Mouse (Mus musculus) liver, adult 2 months (tissue): ENCODE measurements around the gene Ptgs2. TPM values are rescaled to one million over a fixed set of nuclear protein-coding genes. Genes with fewer than 3 reads are reported as not detected.

Experiments used
- DNase-seq: peaks from one replicate; pipeline ENCODE4 v3.0.0-alpha.2; 2011; ENCODE audit warnings: low read depth, low spot score; ENCODE audit errors: extremely low read depth
- H3K27ac ChIP-seq: fragments of 200-500 bp; replicated peaks from 2 replicates; pipeline ENCODE4 v1.5.1; 2012; ENCODE audit warnings: low read depth, mild to moderate bottlenecking, control low read depth, inconsistent platforms, low read length; ENCODE audit not compliant: insufficient read depth
- H3K27me3 ChIP-seq: fragments of 200-500 bp; 2 replicates; pipeline ENCODE4 v1.6.1; 2012; ENCODE audit warnings: mild to moderate bottlenecking, moderate library complexity, low read length, inconsistent platforms; ENCODE audit not compliant: control insufficient read depth, insufficient read depth
- H3K36me3 ChIP-seq: fragments of 200-500 bp; 2 replicates; pipeline ENCODE4 v1.6.1; 2012; ENCODE audit warnings: low read length, inconsistent platforms; ENCODE audit not compliant: control insufficient read depth, insufficient read depth
- H3K4me1 ChIP-seq: fragments of 200-500 bp; 2 replicates; pipeline ENCODE4 v1.6.1; 2011; ENCODE audit warnings: low read length; ENCODE audit not compliant: control insufficient read depth, insufficient read depth
- H3K4me3 ChIP-seq: fragments of 200-500 bp; 2 replicates; pipeline ENCODE4 v1.5.1; 2011; ENCODE audit warnings: low read depth, mild to moderate bottlenecking, control low read depth, low read length, moderate library complexity; ENCODE audit not compliant: insufficient read depth
- H3K79me2 ChIP-seq: fragments of 200-500 bp; 2 replicates; pipeline ENCODE4 v1.6.1; 2012; ENCODE audit warnings: inconsistent platforms, mild to moderate bottlenecking, low read length, moderate library complexity; ENCODE audit not compliant: control insufficient read depth, insufficient read depth
- H3K9ac ChIP-seq: fragments of 200-500 bp; 2 replicates; pipeline ENCODE4 v1.6.1; 2012; ENCODE audit warnings: low read depth, mild to moderate bottlenecking, control low read depth, inconsistent platforms, low read length
- CTCF ChIP-seq: fragments of 200-500 bp; IDR thresholded peaks from 2 replicates; pipeline ENCODE4 v1.5.1; 2011; ENCODE audit warnings: low read depth, low read length, control low read depth
- POLR2A ChIP-seq: fragments of 200-500 bp; IDR thresholded peaks from 2 replicates; pipeline ENCODE4 v1.6.1; 2011; ENCODE audit warnings: low read length, control low read depth; ENCODE audit not compliant: insufficient read depth; ENCODE audit errors: extremely low read depth
- WGBS: fragments of 180-500 bp; shearing (Covaris S2); methylation state at CpG from one replicate; pipeline ENCODE4 v1.1.7; 2018; 5-methylcytosine and 5-hydroxymethylcytosine counted together
- polyA plus RNA-seq: library from polyadenylated mRNA; depleted of rRNA; stranded (reverse); fragments of >200 nt; gene quantifications from 2 replicates; pipeline ENCODE4 v1.2.3, GENCODE M21; 2012; rRNA removed
- total RNA-seq: library from RNA; depleted of rRNA; stranded (reverse); fragments of >200 nt; gene quantifications from 2 replicates; pipeline ENCODE4 v1.2.3, GENCODE M21; 2014; rRNA removed

Gene Ptgs2
- total RNA-seq (not detected in 2 replicates), polyA plus RNA-seq (not detected in 2 replicates)

GRCm38 (mm10) chr1:150099790-150100333 lies at the start of gene Ptgs2:
Gene Ptgs2 (plus strand): TSS chr1:150100031.
- no peak within 1 kb of the TSS for H3K9ac ChIP-seq
- no peak within 1 kb of the TSS for H3K4me3 ChIP-seq
- no peak within 1 kb of the TSS for H3K27ac ChIP-seq
- H3K4me1 ChIP-seq = no peaks in the 10 kb centered on the region; the same call in 1 of the 2 replicates
- TF ChIP-seq CTCF = no peak
- no peak for TF ChIP-seq POLR2A
- H3K36me3 ChIP-seq = no peaks in the 10 kb centered on the region
- no peaks in the 10 kb centered on the region for H3K79me2 ChIP-seq
- WGBS = 1% methylated on average over 26 of the region's 26 CpGs
- H3K27me3 ChIP-seq = no peaks in the 10 kb centered on the region; the same call in 1 of the 2 replicates
- DNase-seq = no peak

- Histone ChIP-seq H3K4me1 (no peaks in the 10 kb centered on the region), H3K4me3 (no peak overlapping the region), H3K79me2 (no peaks in the 10 kb centered on the region), H3K36me3 (no peaks in the 10 kb centered on the region), H3K9ac (no peak overlapping the region), H3K27ac (no peak overlapping the region), H3K27me3 (no peaks in the 10 kb centered on the region)
- whole genome bisulfite sequencing = 67% methylated on average over 1 of the region's 1 CpGs
- TF ChIP-seq POLR2A (no peak), CTCF (no peak)
- DNase-seq = no peak
Measured at GRCm38 (mm10) chr1:150050256-150050655, 49.6 kb upstream of the Ptgs2 start.

DNA sequence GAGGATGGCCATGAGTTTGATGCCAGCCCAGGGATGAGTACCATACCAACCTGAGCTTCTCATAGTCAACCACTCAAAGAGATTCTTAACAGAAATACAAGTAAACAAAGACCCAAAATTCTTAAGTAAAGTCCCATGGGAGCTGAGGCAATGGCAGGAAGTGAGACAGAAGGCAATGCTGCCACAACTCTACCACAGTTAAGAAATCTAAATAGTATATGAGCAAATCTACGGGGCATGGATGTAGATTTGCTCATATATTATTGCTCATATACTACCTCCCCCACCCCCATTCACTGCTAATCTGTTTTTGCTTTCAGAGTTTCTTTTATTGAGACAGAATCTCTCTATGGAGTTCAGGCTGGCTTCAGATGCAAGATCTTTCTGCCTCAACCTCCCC lies 34.1 kb upstream of the Ptgs2 start:
- 82% methylated on average over 1 of the region's 1 CpGs for WGBS
- H3K4me1 ChIP-seq = no peaks in the 10 kb centered on the region
- DNase-seq = no peak
- no peaks in the 10 kb centered on the region for H3K79me2 ChIP-seq
- TF ChIP-seq POLR2A = no peak
- TF ChIP-seq CTCF = no peak
- no peaks in the 10 kb centered on the region for H3K36me3 ChIP-seq
- H3K27me3 ChIP-seq = no peaks in the 10 kb centered on the region
- H3K27ac ChIP-seq = no peak overlapping the region
- no peak overlapping the region for H3K4me3 ChIP-seq
- H3K9ac ChIP-seq = no peak overlapping the region

- DNase-seq = no peak
- Histone ChIP-seq H3K9ac (no peak overlapping the region), H3K4me1 (no peaks in the 10 kb centered on the region), H3K36me3 (no peaks in the 10 kb centered on the region), H3K4me3 (no peak overlapping the region), H3K79me2 (no peaks in the 10 kb centered on the region), H3K27me3 (no peaks in the 10 kb centered on the region), H3K27ac (no peak overlapping the region)
- TF ChIP-seq POLR2A (no peak), CTCF (no peak)
- 76% methylated on average over 3 of the region's 3 CpGs for WGBS
Measured at GRCm38 (mm10) chr1:150072880-150073279, 27.0 kb upstream of the Ptgs2 start.

DNA sequence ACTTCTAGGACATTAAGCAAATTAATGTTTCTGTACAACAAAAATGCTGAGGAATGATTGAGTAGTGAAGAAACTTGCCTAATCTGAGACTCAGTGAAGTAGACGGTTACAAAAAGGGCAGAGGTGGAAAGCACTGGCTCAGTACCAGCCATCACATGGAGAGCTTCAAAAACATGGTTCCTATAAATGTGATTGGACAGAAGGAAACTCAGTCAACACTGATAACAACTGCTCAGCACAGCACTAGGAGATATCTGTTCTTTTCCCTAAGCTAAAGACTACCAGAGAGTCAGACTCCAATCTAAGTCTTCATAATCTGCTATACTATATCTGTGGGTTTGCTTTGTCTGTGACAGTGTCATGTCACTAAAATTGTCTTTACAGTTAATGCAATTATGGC lies 25.2 kb upstream of the Ptgs2 start:
- 53% methylated on average over 1 of the region's 1 CpGs for WGBS
- no peak overlapping the region for H3K27ac ChIP-seq
- no peak overlapping the region for H3K4me3 ChIP-seq
- H3K4me1 ChIP-seq = no peaks in the 10 kb centered on the region
- no peaks in the 10 kb centered on the region for H3K79me2 ChIP-seq
- TF ChIP-seq CTCF = no peak
- no peak for TF ChIP-seq POLR2A
- H3K27me3 ChIP-seq = no peaks in the 10 kb centered on the region
- H3K9ac ChIP-seq = no peak overlapping the region
- no peak for DNase-seq
- H3K36me3 ChIP-seq = no peaks in the 10 kb centered on the region

DNA sequence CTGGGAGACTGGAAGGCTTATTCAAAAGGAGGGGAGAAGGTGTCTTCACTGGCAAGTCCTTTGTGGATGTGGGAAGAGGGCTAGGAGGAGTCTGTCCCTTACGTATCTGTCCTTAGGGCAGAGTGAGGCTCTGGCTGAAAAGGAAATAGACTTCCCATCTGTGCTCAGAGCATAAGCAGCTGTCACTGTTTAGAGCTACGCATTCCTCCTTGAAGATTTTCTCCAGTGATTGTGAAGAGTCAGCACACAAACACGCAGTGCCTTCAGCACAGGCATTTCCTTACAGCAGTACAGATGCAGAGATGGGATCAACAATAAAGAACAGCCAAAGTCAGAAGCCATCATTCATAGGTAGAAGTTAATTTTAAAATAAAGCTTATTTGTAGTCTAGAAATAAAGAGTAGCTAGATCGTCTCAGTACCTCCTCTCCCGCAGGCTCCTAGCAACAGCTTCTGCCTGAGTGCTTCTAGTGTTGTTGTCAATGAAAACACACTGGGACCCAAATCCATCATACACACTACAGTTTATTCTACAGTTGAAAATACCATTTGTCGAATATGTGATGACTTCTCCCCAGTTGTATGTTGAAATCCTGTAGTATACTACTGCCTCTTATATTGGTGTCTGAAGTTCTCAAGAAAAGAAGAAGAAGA lies 10.7 kb upstream of the Ptgs2 start:
- Histone ChIP-seq H3K4me3 (no peak overlapping the region), H3K27ac (no peak overlapping the region), H3K79me2 (no peaks in the 10 kb centered on the region), H3K36me3 (no peaks in the 10 kb centered on the region), H3K27me3 (no peaks in the 10 kb centered on the region), H3K9ac (no peak overlapping the region), H3K4me1 (no peaks in the 10 kb centered on the region)
- TF ChIP-seq POLR2A (no peak), CTCF (no peak)
- DNase-seq = no peak
- 75% methylated on average over 6 of the region's 6 CpGs for WGBS
